Mouse (Mus musculus): ENCODE data around the gene 1700034I23Rik. TPM values are rescaled to one million over a fixed set of nuclear protein-coding genes. Genes with fewer than 3 reads are reported as not detected.

Gene 1700034I23Rik
- 0.61 TPM for polyA plus RNA-seq (2017; shearing (Covaris generic))

GRCm38 (mm10) chr3:40902443-40902842 is at the start of gene 1700034I23Rik:
Gene 1700034I23Rik (minus strand): TSS chr3:40902543.

GRCm38 (mm10) chr3:40949170-40949902 is 47.0 kb upstream of the 1700034I23Rik start, which contains the start of gene Larp1b:
Gene Larp1b (plus strand): TSS chr3:40949828.

Other genes with a start within 250 kb of the 1700034I23Rik start
- not detected for gene Slc25a31, start 193.7 kb downstream of the 1700034I23Rik start, polyA plus RNA-seq (2017; shearing (Covaris generic))
- gene Hspa4l, start 158.0 kb downstream of the 1700034I23Rik start, polyA plus RNA-seq (2017; shearing (Covaris generic)) = 26.0 TPM
- gene Plk4, start 102.5 kb downstream of the 1700034I23Rik start, polyA plus RNA-seq (2017; shearing (Covaris generic)) = 12.7 TPM
- 15.8 TPM for gene Mfsd8, start 55.7 kb downstream of the 1700034I23Rik start, polyA plus RNA-seq (2017; shearing (Covaris generic))
- 15.4 TPM for gene Abhd18, start 55.6 kb downstream of the 1700034I23Rik start, polyA plus RNA-seq (2017; shearing (Covaris generic))
- 37.5 TPM for gene Larp1b, start 47.3 kb upstream of the 1700034I23Rik start, polyA plus RNA-seq (2017; shearing (Covaris generic))
- gene Pgrmc2, start 180.5 kb upstream of the 1700034I23Rik start, polyA plus RNA-seq (2017; shearing (Covaris generic)) = 21.9 TPM

All from CD4-positive, CD25-positive, alpha-beta regulatory T cell (primary cell).